ENCODE assay signal across 14 mouse cellular contexts in genomic region chr10:45363396-45363795, GRCm38 (mm10). TPM values are rescaled to one million over a fixed set of nuclear protein-coding genes. Genes with fewer than 3 reads are reported as not detected.
DNase-seq lines count a peak whose midpoint lies in the region; ATAC-seq and TF ChIP-seq lines count a peak whose summit lies in the region.
"Had no signal": no experiment of that assay in that cellular context is flagged by ENCODE, and none has a peak within 500 bp of the region (broad histone marks: within the 10 kb centered on the region; RNA-seq: fewer than 3 reads in every experiment).

No protein-coding gene starts in this region.

- TF ChIP-seq CTCF in hindbrain, postnatal 0 days (IDR thresholded peaks at IDR 0.05; ENCODE audit: low read depth): no peak

- no peak for DNase-seq in hindbrain, embryonic 14.5 days (ENCODE audit: low spot score)
- DNase-seq in hindbrain, postnatal 0 days (ENCODE audit: low spot score): no peak
- peak; percentile 7 for DNase-seq in ovary, adult 18-20 months (ENCODE audit: low spot score)
- no peak for DNase-seq in ovary, postnatal 14 days (ENCODE audit: low spot score)
- peak; percentile 47 for DNase-seq in skeletal muscle tissue, adult 2 months (ENCODE audit: low read depth, low spot score)
- no peak for DNase-seq in frontal cortex, postnatal 36 days (ENCODE audit: low spot score in 2 of 2)
- DNase-seq: cerebellum, adult 9-11 months; forebrain, postnatal 0 days; kidney, adult 18-20 months; lung, adult 2 months had no signal

- no peak overlapping the region for H3K4me2 ChIP-seq in hindbrain, embryonic 14.5 days (replicated peaks)
- no peak overlapping the region for H3K4me2 ChIP-seq in hindbrain, postnatal 0 days (ENCODE audit: low read depth, low read length)
- H3K4me2 ChIP-seq in heart, embryonic 15.5 days: no peak overlapping the region
- H3K4me2 ChIP-seq: embryonic facial prominence, embryonic 12.5 days had no signal

- no peaks in the 10 kb centered on the region for H3K27me3 ChIP-seq in hindbrain, embryonic 14.5 days (ENCODE audit: control insufficient read depth, insufficient read depth, low read length)
- H3K27me3 ChIP-seq in hindbrain, postnatal 0 days (ENCODE audit: insufficient read depth, low read length): no peaks in the 10 kb centered on the region
- no peaks in the 10 kb centered on the region for H3K27me3 ChIP-seq in heart, embryonic 15.5 days
- H3K27me3 ChIP-seq: CH12.LX; embryonic facial prominence, embryonic 12.5 days had no signal

- H3K9ac ChIP-seq in hindbrain, embryonic 14.5 days: no peak overlapping the region
- no peak overlapping the region for H3K9ac ChIP-seq in hindbrain, postnatal 0 days (replicated peaks; ENCODE audit: low read length)
- no peak overlapping the region for H3K9ac ChIP-seq in heart, embryonic 15.5 days
- H3K9ac ChIP-seq: embryonic facial prominence, embryonic 12.5 days; forebrain, postnatal 0 days had no signal

- WGBS in hindbrain, embryonic 14.5 days: 47% methylated on average over 5 of the region's 5 CpGs
- WGBS in hindbrain, postnatal 0 days: 58% methylated on average over 5 of the region's 5 CpGs
- 25% methylated on average over 5 of the region's 5 CpGs for WGBS in heart, embryonic 15.5 days

- no peak overlapping the region for H3K4me3 ChIP-seq in hindbrain, embryonic 14.5 days (replicated peaks; ENCODE audit: low read length)
- no peak overlapping the region for H3K4me3 ChIP-seq in hindbrain, postnatal 0 days (ENCODE audit: low read length)
- H3K4me3 ChIP-seq in heart, embryonic 15.5 days: no peak overlapping the region
- H3K4me3 ChIP-seq: embryonic facial prominence, embryonic 12.5 days; hindbrain, embryonic 10.5 days had no signal

- no peak overlapping the region for H3K27ac ChIP-seq in hindbrain, embryonic 14.5 days
- no peak overlapping the region for H3K27ac ChIP-seq in hindbrain, postnatal 0 days
- peak overlapping the region; percentile 84 for H3K27ac ChIP-seq in heart, embryonic 15.5 days
- H3K27ac ChIP-seq: embryonic facial prominence, embryonic 12.5 days; hindbrain, embryonic 10.5 days had no signal

- ATAC-seq in hindbrain, embryonic 14.5 days (ENCODE audit: low FRiP score): peak; percentile 5; the same call in 1 of the 2 replicates
- no peak for ATAC-seq in hindbrain, postnatal 0 days
- ATAC-seq in heart, embryonic 15.5 days (replicated peaks; ENCODE audit: insufficient number of reproducible peaks, insufficient read depth, low FRiP score, low read depth): peak; percentile 63

- no peaks in the 10 kb centered on the region for H3K4me1 ChIP-seq in hindbrain, embryonic 14.5 days (replicated peaks; ENCODE audit: control insufficient read depth, insufficient read depth, low read length)
- H3K4me1 ChIP-seq in hindbrain, postnatal 0 days (ENCODE audit: insufficient read depth, low read length): no peaks in the 10 kb centered on the region
- peaks cover 25% of the 10 kb centered on the region for H3K4me1 ChIP-seq in heart, embryonic 15.5 days (replicated peaks)
- H3K4me1 ChIP-seq: hindbrain, embryonic 10.5 days had no signal

- H3K9me3 ChIP-seq in hindbrain, embryonic 14.5 days (ENCODE audit: control insufficient read depth, low read length): no peaks in the 10 kb centered on the region
- no peaks in the 10 kb centered on the region for H3K9me3 ChIP-seq in hindbrain, postnatal 0 days (ENCODE audit: low read length)
- no peaks in the 10 kb centered on the region for H3K9me3 ChIP-seq in heart, embryonic 15.5 days (replicated peaks)
- H3K9me3 ChIP-seq: embryonic facial prominence, embryonic 12.5 days; hindbrain, embryonic 10.5 days had no signal

- H3K36me3 ChIP-seq in hindbrain, embryonic 14.5 days (replicated peaks; ENCODE audit: control insufficient read depth, insufficient read depth): no peaks in the 10 kb centered on the region
- H3K36me3 ChIP-seq in hindbrain, postnatal 0 days (ENCODE audit: insufficient read depth, low read length): no peaks in the 10 kb centered on the region
- peaks cover 29% of the 10 kb centered on the region; the same call in 1 of the 2 replicates for H3K36me3 ChIP-seq in heart, embryonic 15.5 days
- H3K36me3 ChIP-seq: embryonic facial prominence, embryonic 12.5 days; hindbrain, embryonic 10.5 days had no signal

RNA-seq across cellular contexts. Expression of gene Bves, which starts 27.8 kb away (rescaled TPM):
- 2.4 and 2.6 TPM in 2 replicates for polyA plus RNA-seq in hindbrain, embryonic 14.5 days (2014; fragmentation: Nextera tagmentation; extraction: Ambion mirVana)
- 0.72 and 2.0 TPM in 2 replicates for total RNA-seq in hindbrain, postnatal 0 days (2014; rRNA removed)
- polyA plus RNA-seq in hindbrain, postnatal 0 days (2015; fragmentation: Nextera tagmentation; extraction: Ambion mirVana): 1.1 TPM in 2 replicates
- polyA plus RNA-seq in heart, embryonic 15.5 days (2015; fragmentation: Nextera tagmentation; extraction: Ambion mirVana): 93.9 and 117 TPM in 2 replicates
- total RNA-seq: CH12.LX had no signal

Comparison
In these comparisons a context has a peak if more than half of its experiments do, and no peak if none do; other contexts are left out.
1. DNase-seq: peak in ovary, adult 18-20 months (single experiment) and skeletal muscle tissue, adult 2 months (single experiment); none in hindbrain, embryonic 14.5 days (single experiment), hindbrain, postnatal 0 days (single experiment), ovary, postnatal 14 days (single experiment) and frontal cortex, postnatal 36 days (0 of 2).
2. RNA of gene Bves, which starts 27.8 kb away (polyA plus RNA-seq): 93.9 to 117 TPM in heart, embryonic 15.5 days; 2.4 to 2.6 TPM in hindbrain, embryonic 14.5 days and 1.1 TPM in hindbrain, postnatal 0 days; every median in the first group is over 10 times any median in the second.